23 mouse cellular contexts compared by ENCODE assay signal in genomic region chr2:25798065-25798464, GRCm38 (mm10). TPM values are rescaled to one million over a fixed set of nuclear protein-coding genes. Genes with fewer than 3 reads are reported as not detected.
DNase-seq lines count a peak whose midpoint lies in the region; ATAC-seq and TF ChIP-seq lines count a peak whose summit lies in the region.
"Had no signal": no experiment of that assay in that cellular context is flagged by ENCODE, and none has a peak within 500 bp of the region (broad histone marks: within the 10 kb centered on the region; RNA-seq: fewer than 3 reads in every experiment).

No protein-coding gene starts in this region.

- H3K4me3 ChIP-seq in heart, postnatal 0 days (ENCODE audit: low read depth, low read length) = no peak overlapping the region
- no peak overlapping the region for H3K4me3 ChIP-seq in heart, embryonic 11.5 days (ENCODE audit: low read depth, low read length)
- H3K4me3 ChIP-seq: embryonic facial prominence, embryonic 12.5 days; forebrain, embryonic 15.5 days; heart, embryonic 12.5 days; hindbrain, embryonic 15.5 days had no signal

- intact Hi-C loops in gastrocnemius, postnatal 36 days (cut with DNase I) = no loop called here

- WGBS in heart, postnatal 0 days = 35% methylated on average over 5 of the region's 5 CpGs
- 46% methylated on average over 5 of the region's 5 CpGs for WGBS in heart, embryonic 11.5 days (ENCODE audit: insufficient replicate concordance)

- no peak overlapping the region for H3K27ac ChIP-seq in heart, postnatal 0 days (ENCODE audit: low read depth)
- H3K27ac ChIP-seq in heart, embryonic 11.5 days (ENCODE audit: low read depth, low read length) = no peak overlapping the region
- H3K27ac ChIP-seq: embryonic facial prominence, embryonic 12.5 days; forebrain, embryonic 15.5 days; hindbrain, embryonic 15.5 days had no signal

- TF ChIP-seq EP300 in heart, postnatal 0 days (IDR thresholded peaks at IDR 0.05; ENCODE audit: low read depth) = no peak

- no peaks in the 10 kb centered on the region for H3K27me3 ChIP-seq in heart, postnatal 0 days (ENCODE audit: control insufficient read depth, insufficient read depth, low read length)
- H3K27me3 ChIP-seq in heart, embryonic 11.5 days (ENCODE audit: control insufficient read depth, insufficient read depth, low read length) = no peaks in the 10 kb centered on the region
- H3K27me3 ChIP-seq: embryonic facial prominence, embryonic 12.5 days; forebrain, embryonic 15.5 days; heart, embryonic 12.5 days; hindbrain, embryonic 15.5 days had no signal

- no peak for TF ChIP-seq CTCF in heart, postnatal 0 days (IDR thresholded peaks at IDR 0.05; ENCODE audit: low read depth)

- no peaks in the 10 kb centered on the region for H3K36me3 ChIP-seq in heart, postnatal 0 days (replicated peaks; ENCODE audit: control insufficient read depth, insufficient read depth, low read length)
- H3K36me3 ChIP-seq in heart, embryonic 11.5 days (ENCODE audit: control insufficient read depth, insufficient read depth, low read length) = no peaks in the 10 kb centered on the region
- H3K36me3 ChIP-seq: embryonic facial prominence, embryonic 12.5 days; forebrain, embryonic 15.5 days; heart, embryonic 12.5 days; hindbrain, embryonic 15.5 days had no signal

- H3K9me3 ChIP-seq in heart, postnatal 0 days (replicated peaks; ENCODE audit: control insufficient read depth, low read length) = no peaks in the 10 kb centered on the region
- H3K9me3 ChIP-seq in heart, embryonic 11.5 days (replicated peaks; ENCODE audit: control insufficient read depth, low read length) = no peaks in the 10 kb centered on the region
- H3K9me3 ChIP-seq: embryonic facial prominence, embryonic 12.5 days; forebrain, embryonic 15.5 days; heart, embryonic 12.5 days; hindbrain, embryonic 15.5 days had no signal

- ATAC-seq in heart, postnatal 0 days (ENCODE audit: insufficient read depth, low read depth) = peak; percentile 68; the same call in 1 of the 2 replicates
- no peak for ATAC-seq in heart, embryonic 11.5 days (replicated peaks; ENCODE audit: insufficient number of reproducible peaks, low FRiP score, low TSS enrichment)
- ATAC-seq: forebrain, embryonic 15.5 days; inflammation-experienced regulatory T-cells, adult 6 months; intestine, postnatal 0 days had no signal

- H3K4me1 ChIP-seq in heart, postnatal 0 days (ENCODE audit: control insufficient read depth, insufficient read depth) = no peaks in the 10 kb centered on the region
- H3K4me1 ChIP-seq in heart, embryonic 11.5 days (ENCODE audit: control insufficient read depth, insufficient read depth, low read length) = no peaks in the 10 kb centered on the region
- H3K4me1 ChIP-seq: embryonic facial prominence, embryonic 12.5 days; heart, embryonic 12.5 days had no signal

- no peak overlapping the region for H3K4me2 ChIP-seq in heart, postnatal 0 days (ENCODE audit: low read depth, low read length)
- no peak overlapping the region for H3K4me2 ChIP-seq in heart, embryonic 11.5 days
- H3K4me2 ChIP-seq: embryonic facial prominence, embryonic 12.5 days; forebrain, embryonic 15.5 days; heart, embryonic 12.5 days; hindbrain, embryonic 15.5 days had no signal

- H3K9ac ChIP-seq in heart, postnatal 0 days (replicated peaks; ENCODE audit: low read depth, low read length) = no peak overlapping the region
- H3K9ac ChIP-seq in heart, embryonic 11.5 days (ENCODE audit: low read depth, low read length) = no peak overlapping the region
- H3K9ac ChIP-seq: embryonic facial prominence, embryonic 12.5 days; forebrain, embryonic 15.5 days; heart, embryonic 12.5 days; hindbrain, embryonic 15.5 days had no signal

- no peak for DNase-seq in heart, postnatal 0 days (ENCODE audit: low spot score)
- DNase-seq in kidney, postnatal 4 days = peak; percentile 11 to 18
- DNase-seq in kidney, adult 18-20 months = no peak
- DNase-seq in right cerebral cortex, adult 18-20 months = peak; percentile 3
- no peak for DNase-seq in right cerebral cortex, adult 2 months (ENCODE audit: low spot score in 2 of 2)
- no peak for DNase-seq in gastrocnemius, postnatal 36 days
- DNase-seq: adrenal gland, adult 2 months; adrenal gland, postnatal 25 days; cerebellum, adult 2 months; cerebellum, postnatal 10 days had no signal

RNA-seq across cellular contexts. Expression of gene Gm13539, which starts 16.0 kb away (rescaled TPM):
- not detected in 2 replicates for total RNA-seq in heart, postnatal 0 days (2014; rRNA removed; ENCODE audit: low replicate concordance)
- not detected in 2 replicates for polyA plus RNA-seq in heart, postnatal 0 days (2015; fragmentation: Nextera tagmentation; extraction: Ambion mirVana)
- not detected in 2 replicates for polyA plus RNA-seq in heart, embryonic 11.5 days (2014; fragmentation: Nextera tagmentation; extraction: Ambion mirVana)
- not detected for total RNA-seq in gastrocnemius, postnatal 36 days (2021)
- total RNA-seq: adrenal gland, adult 2 months; adrenal gland, postnatal 25 days; ES-E14; gastrocnemius, adult 8-10 months; gastrocnemius, postnatal 4 days; heart, postnatal 14 days had no signal
- polyA plus RNA-seq: adrenal gland, adult 2 months; cerebellum, adult 2 months; embryonic facial prominence, embryonic 12.5 days; forebrain, embryonic 11.5 days; forebrain, embryonic 15.5 days; heart, embryonic 12.5 days; hindbrain, embryonic 11.5 days; hindbrain, embryonic 15.5 days; inflammation-experienced regulatory T-cells, adult 6 months; intestine, postnatal 0 days had no signal

RNA-seq across cellular contexts. Expression of gene Glt6d1, which starts 17.6 kb away (rescaled TPM):
- not detected in 2 replicates for total RNA-seq in heart, postnatal 0 days (2014; rRNA removed; ENCODE audit: low replicate concordance)
- polyA plus RNA-seq in heart, postnatal 0 days (2015; fragmentation: Nextera tagmentation; extraction: Ambion mirVana) = not detected in 2 replicates
- not detected in 2 replicates for polyA plus RNA-seq in heart, embryonic 11.5 days (2014; fragmentation: Nextera tagmentation; extraction: Ambion mirVana)
- not detected for total RNA-seq in gastrocnemius, postnatal 36 days (2021)
- total RNA-seq: adrenal gland, adult 2 months; adrenal gland, postnatal 25 days; ES-E14; gastrocnemius, adult 8-10 months; gastrocnemius, postnatal 4 days; heart, postnatal 14 days had no signal
- polyA plus RNA-seq: adrenal gland, adult 2 months; cerebellum, adult 2 months; embryonic facial prominence, embryonic 12.5 days; forebrain, embryonic 11.5 days; forebrain, embryonic 15.5 days; heart, embryonic 12.5 days; hindbrain, embryonic 11.5 days; hindbrain, embryonic 15.5 days; inflammation-experienced regulatory T-cells, adult 6 months; intestine, postnatal 0 days had no signal

RNA-seq across cellular contexts. Expression of gene Lcn11, which starts 21.2 kb away (rescaled TPM):
- total RNA-seq in heart, postnatal 0 days (2014; rRNA removed; ENCODE audit: low replicate concordance) = not detected in 2 replicates
- polyA plus RNA-seq in heart, postnatal 0 days (2015; fragmentation: Nextera tagmentation; extraction: Ambion mirVana) = not detected in 2 replicates
- polyA plus RNA-seq in heart, embryonic 11.5 days (2014; fragmentation: Nextera tagmentation; extraction: Ambion mirVana) = not detected in 2 replicates
- not detected for total RNA-seq in gastrocnemius, postnatal 36 days (2021)
- total RNA-seq: adrenal gland, adult 2 months; adrenal gland, postnatal 25 days; ES-E14; gastrocnemius, adult 8-10 months; gastrocnemius, postnatal 4 days; heart, postnatal 14 days had no signal
- polyA plus RNA-seq: adrenal gland, adult 2 months; cerebellum, adult 2 months; embryonic facial prominence, embryonic 12.5 days; forebrain, embryonic 11.5 days; forebrain, embryonic 15.5 days; heart, embryonic 12.5 days; hindbrain, embryonic 11.5 days; hindbrain, embryonic 15.5 days; inflammation-experienced regulatory T-cells, adult 6 months; intestine, postnatal 0 days had no signal

RNA-seq across cellular contexts. Expression of gene Lcn9, which starts 24.9 kb away (rescaled TPM):
- not detected in 2 replicates for total RNA-seq in heart, postnatal 0 days (2014; rRNA removed; ENCODE audit: low replicate concordance)
- not detected in 2 replicates for polyA plus RNA-seq in heart, postnatal 0 days (2015; fragmentation: Nextera tagmentation; extraction: Ambion mirVana)
- polyA plus RNA-seq in heart, embryonic 11.5 days (2014; fragmentation: Nextera tagmentation; extraction: Ambion mirVana) = not detected in 2 replicates
- not detected for total RNA-seq in gastrocnemius, postnatal 36 days (2021)
- total RNA-seq: adrenal gland, adult 2 months; adrenal gland, postnatal 25 days; ES-E14; gastrocnemius, adult 8-10 months; gastrocnemius, postnatal 4 days; heart, postnatal 14 days had no signal
- polyA plus RNA-seq: adrenal gland, adult 2 months; embryonic facial prominence, embryonic 12.5 days; forebrain, embryonic 11.5 days; forebrain, embryonic 15.5 days; heart, embryonic 12.5 days; hindbrain, embryonic 11.5 days; hindbrain, embryonic 15.5 days; inflammation-experienced regulatory T-cells, adult 6 months; intestine, postnatal 0 days had no signal

RNA-seq across cellular contexts. Expression of gene Lcn3, which starts 32.7 kb away (rescaled TPM):
- not detected in 2 replicates for total RNA-seq in heart, postnatal 0 days (2014; rRNA removed; ENCODE audit: low replicate concordance)
- polyA plus RNA-seq in heart, postnatal 0 days (2015; fragmentation: Nextera tagmentation; extraction: Ambion mirVana) = not detected in 2 replicates
- not detected in 2 replicates for polyA plus RNA-seq in heart, embryonic 11.5 days (2014; fragmentation: Nextera tagmentation; extraction: Ambion mirVana)
- not detected for total RNA-seq in gastrocnemius, postnatal 36 days (2021)
- total RNA-seq: adrenal gland, adult 2 months; adrenal gland, postnatal 25 days; ES-E14; gastrocnemius, adult 8-10 months; gastrocnemius, postnatal 4 days; heart, postnatal 14 days had no signal
- polyA plus RNA-seq: adrenal gland, adult 2 months; cerebellum, adult 2 months; embryonic facial prominence, embryonic 12.5 days; forebrain, embryonic 11.5 days; forebrain, embryonic 15.5 days; heart, embryonic 12.5 days; hindbrain, embryonic 11.5 days; hindbrain, embryonic 15.5 days; inflammation-experienced regulatory T-cells, adult 6 months; intestine, postnatal 0 days had no signal

Comparison
In these comparisons a context has a peak if more than half of its experiments do, and no peak if none do; other contexts are left out.
1. DNase-seq: peak in kidney, postnatal 4 days (2 of 2) and right cerebral cortex, adult 18-20 months (single experiment); none in heart, postnatal 0 days (single experiment), kidney, adult 18-20 months (single experiment), right cerebral cortex, adult 2 months (0 of 2) and gastrocnemius, postnatal 36 days (0 of 2).